Mouse (Mus musculus) urinary bladder, postnatal 25 days (tissue): ENCODE measurements around the gene Kdm4b.

Experiments
- DNase-seq: peaks from one replicate; pipeline ENCODE4 v3.0.0; 2022; ENCODE audit warnings: low spot score

The Kdm4b gene

DNA sequence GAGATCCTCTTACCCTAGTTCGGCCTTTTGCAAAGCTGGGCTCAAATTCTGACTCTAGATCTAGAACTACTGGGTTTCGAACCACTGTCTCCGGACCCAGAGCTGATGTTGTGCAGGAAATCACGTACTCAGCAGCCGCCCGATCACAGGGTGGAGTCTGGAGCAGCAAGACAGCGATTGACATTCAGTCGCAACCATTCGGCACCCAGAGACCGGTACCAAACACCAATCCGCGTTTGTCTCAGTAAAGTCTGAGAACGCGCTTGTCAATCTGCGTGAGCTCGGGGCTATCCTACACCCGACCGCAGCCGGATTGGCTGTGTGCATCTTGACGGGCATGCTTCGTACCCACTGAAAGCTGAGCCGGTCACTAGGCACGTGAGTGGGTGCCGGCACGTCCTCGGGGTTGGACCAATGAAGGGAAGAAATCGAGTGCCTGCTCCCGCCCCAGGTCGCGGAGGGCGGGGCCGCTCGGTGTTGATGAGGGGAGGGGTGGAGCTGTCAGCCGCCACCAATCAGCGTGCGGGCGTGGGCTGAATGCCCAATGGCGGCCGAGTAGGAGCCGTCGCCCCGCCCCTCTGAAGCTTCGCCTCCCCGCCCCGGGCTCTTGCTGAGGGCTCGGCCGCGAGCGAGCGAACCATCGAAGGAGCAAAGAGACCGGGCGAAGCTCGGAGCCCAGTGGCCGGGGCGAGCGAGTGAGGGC, at the start of gene Kdm4b:
Gene Kdm4b, plus strand, starts transcription at position 613 of the 703 bp plus-strand sequence.
- DNase-seq = peak; percentile 96

DNA sequence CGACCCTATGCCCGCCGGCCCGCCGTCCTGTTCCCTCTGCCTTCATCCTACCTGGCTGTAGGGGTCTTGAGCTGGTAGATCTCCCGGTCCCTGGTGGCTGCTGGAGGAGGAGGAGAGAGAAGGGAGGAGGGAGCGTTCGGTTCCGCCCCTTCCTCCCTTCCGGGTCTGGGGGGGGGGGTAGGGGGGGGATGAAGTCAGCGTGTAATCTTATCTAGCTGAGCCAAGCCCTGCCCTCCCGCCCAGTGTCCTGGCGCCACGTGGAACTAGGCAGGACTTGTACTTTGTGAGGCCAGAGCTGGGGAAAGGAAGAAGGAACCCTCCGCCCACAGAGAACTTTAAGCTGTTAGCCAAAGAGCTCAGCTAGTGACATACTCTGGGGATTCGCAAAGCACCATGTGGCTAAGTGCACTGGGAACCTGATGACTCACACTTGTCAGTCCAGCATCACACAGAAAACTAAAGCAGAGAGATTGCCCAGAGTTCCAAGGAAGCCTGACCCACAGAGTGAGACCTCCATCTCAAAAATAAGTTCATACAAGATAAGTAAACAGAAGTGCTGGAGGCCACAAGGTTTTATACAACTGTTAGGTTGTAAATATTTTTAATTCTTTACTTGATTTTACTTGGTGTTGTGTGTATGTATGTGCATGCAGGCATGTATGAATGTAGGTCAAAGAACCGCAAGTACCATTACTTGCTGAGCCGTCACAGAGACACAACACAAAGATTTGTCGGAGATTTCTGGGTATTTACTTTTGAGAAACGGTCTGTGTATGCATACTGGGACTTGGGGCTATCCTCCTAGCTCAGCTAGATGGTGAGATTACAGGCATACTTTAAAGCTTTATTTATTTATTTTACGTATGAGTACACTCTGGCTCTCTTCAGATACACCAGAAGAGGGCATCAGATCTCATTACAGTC, 49.0 kb upstream of the Kdm4b start, which contains the start of gene Ticam1:
Gene Ticam1, minus strand, starts transcription at position 144 of the 924 bp plus-strand sequence.
- peak; percentile 70 for DNase-seq

DNA sequence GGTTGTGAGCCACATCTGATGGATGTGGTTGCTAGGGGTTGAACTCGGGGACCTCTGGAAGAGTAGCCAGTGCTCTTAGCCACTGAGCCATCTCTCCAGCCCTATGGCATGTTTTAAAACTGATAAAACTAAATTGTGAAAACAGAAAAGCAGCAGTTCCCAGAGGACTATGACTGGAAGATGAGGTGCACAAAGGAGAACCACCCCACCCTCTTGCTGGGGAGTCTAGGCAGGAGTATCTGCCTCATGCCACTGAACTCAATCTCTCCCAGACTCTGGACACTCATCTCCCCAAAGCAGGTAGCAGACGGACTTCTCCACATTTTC, 48.3 kb upstream of the Kdm4b start:
- no peak for DNase-seq

GRCm38 (mm10) chr17:56278340-56278739, 47.5 kb upstream of the Kdm4b start:
- no peak for DNase-seq

- no peak for DNase-seq
These were observed 46.2 kb upstream of the Kdm4b start for GRCm38 (mm10) chr17:56279481-56280155.

DNA sequence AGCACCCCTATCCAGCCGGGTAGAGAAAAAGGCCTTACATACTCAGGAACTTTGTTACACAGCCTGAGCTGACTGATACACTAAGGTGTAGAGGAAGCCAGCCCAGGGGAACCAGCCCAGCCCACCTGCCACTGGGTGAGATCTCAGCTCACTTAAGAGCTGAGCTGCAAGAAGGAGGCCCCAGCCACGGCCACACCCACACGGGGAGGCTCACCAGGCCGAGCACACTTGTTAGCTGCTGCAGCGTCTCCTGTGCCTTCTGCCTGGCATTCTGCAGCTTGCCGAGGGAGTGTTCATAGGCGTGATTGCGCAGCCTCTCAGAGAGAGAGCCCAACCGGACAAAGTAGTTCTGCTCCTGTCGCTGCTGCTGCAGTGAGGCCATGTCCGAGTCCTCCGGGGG, 44.7 kb upstream of the Kdm4b start:
- no peak for DNase-seq

- DNase-seq = no peak
These were observed 43.1 kb upstream of the Kdm4b start for GRCm38 (mm10) chr17:56282802-56283201.

DNA sequence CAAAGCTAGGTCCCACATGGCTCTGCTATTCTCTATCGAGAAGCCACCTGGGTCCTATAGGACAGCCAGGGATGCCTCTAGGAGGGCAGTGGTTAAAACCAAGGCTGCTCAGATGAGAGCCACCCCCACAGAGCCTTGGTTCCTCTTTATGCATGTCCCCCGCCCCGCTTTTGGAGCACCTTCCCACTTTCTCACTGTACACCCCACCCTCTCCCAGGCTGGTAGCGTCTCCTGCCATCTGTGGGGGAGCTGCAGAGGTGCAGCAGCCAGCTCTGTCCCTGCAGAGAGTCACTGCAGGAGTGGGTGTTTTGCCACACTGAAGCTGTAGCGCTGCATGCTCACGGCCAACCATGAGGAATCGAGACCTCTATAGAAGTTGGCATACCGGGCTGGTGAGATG, 42.5 kb upstream of the Kdm4b start:
- no peak for DNase-seq

DNA sequence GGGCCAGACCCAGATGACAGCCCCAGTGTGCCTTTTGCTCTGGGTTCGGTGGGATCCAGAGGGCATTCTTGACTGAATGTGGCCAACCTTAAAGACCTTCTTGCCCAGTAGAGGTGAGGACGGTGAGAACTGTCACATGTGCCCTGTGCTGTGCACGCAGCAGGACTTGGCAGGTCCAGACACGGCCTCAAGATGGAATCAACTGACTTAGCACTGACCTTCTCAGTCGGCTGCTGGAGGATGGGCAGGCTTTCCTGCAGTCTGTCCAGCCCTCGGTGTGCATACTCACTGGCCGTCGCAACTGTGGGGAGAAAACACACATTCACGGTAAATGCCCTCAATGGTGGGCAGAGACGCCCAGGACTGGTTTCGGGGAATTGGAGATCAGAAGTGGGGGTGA, 39.9 kb upstream of the Kdm4b start:
- no peak for DNase-seq

DNA sequence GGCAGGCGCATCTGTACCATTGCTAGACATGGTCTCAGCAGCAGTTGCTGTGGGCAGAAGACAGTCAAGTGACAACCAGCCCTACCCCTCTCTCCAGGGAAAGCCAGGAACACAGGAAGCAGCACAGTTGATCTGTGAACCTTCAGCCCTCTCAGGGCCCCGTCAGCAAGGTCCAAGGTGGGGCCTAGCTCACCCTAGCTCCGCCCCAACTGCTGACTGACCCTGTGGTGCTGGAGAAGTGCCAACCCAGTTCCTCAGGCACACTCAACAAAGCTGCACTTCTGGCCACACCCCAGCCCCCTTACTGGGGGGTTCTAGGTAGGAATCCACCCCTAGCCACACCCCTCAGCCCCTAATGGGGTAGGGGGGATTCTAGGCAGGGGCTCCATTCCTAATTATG, 38.0 kb upstream of the Kdm4b start:
- DNase-seq = no peak

DNA sequence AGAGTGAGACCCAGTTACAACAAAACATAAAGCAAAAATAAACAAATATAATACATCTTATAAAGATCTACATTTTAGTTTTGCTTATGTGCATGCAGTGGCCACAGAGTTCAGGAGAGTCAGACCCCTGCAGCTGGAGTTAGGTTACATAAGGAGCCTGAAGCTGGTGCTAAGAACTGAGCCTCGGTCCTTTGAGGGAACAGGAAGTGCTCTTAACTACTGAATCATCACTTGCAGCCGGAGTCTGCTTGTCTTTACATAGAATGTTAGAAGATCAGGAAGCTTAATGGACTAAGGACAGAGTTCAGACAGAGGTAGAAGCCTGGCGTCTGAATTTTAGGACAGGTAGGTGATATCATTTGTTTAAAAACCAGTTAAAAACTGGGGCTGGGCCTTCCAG, 37.0 kb upstream of the Kdm4b start:
- no peak for DNase-seq

GRCm38 (mm10) chr17:56289371-56290331, 36.2 kb upstream of the Kdm4b start:
- peak; percentile 44 for DNase-seq

DNA sequence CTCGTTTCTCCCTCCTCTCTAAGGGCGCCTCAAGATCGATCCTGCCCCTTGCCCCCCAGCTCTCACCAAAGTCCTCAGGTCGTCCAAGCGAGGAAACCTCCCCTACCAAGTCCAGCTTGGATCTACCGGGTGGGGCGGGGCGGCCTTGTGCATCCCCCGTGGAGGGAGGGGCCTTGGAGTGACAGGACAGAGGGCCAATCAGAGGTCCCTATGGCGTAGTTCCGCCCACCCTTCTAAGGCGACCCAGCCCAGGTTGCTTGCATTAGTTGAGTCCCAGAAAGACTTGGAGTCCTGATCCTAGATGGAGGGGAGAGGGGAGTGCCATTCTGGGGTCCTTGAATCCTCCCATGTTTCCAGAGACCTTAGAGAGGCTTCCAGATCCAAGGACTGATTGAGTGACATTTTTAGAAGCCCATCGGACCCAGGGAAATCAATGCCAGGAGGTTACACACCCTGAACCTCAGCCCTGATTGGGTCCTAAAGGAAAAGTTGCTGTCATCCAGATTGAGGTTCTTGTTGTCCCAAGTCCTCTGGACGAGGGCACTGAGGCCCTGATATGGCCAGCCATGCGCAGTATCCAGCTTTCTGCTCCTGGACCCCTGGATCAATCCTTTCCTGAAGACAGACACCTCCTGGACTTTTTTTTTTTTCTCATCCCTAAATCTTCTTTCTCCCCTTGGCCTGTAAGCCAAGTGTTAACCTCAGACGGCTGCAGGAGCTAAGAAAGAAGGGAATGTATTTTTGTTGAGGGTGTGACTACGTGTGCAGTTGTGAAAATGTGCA, 35.3 kb upstream of the Kdm4b start:
- DNase-seq = peak; percentile 99

- DNase-seq = peak; percentile 88
These were observed 34.7 kb upstream of the Kdm4b start for GRCm38 (mm10) chr17:56291171-56291511.

DNA sequence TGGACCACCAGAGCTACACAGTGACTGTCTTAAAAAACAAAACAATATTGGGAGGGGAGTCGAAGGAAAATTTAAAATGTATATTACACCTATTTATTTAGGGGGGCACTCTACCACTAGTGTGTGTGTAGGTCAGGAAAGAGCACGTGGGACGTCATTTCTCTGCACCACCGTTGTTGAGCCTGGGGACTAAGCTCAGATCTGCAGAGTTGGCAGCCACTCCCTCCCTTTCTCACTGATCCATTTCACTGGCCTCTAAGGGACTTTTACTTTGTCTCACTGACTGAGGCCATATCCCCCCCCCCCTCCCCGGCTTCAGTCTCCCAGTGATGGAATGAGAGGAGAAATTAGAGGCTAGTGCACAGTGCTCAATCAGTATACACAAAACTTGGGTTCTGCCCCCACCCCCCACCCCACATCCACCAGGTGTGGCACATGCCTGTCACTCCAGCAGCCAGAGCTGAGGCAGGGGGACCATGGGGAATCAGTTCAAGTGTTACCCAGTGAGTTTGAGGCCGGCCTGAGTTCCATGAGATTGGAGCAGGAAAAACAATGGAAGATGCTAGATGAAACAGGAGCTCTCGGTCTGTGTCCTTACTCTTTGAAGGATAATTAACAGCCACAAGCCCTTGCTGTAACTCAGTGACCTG, 33.9 kb upstream of the Kdm4b start:
- no peak for DNase-seq

DNA sequence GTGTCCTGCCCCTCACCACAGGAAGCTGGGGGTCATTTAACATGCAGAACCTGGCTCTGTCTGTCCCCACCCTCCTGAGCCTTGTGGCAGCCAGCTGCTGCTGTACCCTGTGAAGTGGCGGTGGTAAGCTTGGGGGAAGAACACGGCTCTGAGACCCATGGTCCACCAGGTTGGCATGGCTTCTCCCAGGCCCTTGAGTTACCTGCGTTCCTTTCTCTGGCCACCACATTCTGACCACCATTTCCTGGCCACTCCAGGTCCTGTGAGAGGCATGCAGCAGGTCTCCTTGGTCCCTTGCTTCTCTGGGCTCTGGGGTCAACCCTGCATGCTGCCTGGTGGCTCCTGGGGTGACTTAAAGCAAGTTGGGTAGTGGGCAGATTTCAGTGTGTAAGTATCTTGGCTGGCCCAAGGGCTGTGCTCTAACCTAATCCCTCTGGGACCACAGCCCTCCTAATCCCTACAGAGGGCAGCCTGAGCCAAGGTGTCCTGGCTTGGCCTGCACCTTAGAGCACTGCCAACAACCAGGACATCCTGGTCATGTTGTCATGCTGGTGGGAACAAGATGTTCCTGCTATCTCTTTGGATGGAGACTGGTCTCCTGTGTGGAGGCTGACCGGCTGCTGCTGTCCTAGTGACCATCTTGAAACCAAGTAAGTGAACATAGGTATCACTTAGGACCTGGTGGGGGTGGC, 33.2 kb upstream of the Kdm4b start, which contains the start of gene Plin3:
Gene Plin3, minus strand, starts transcription at position 343 of the 692 bp plus-strand sequence.
- DNase-seq = no peak

DNA sequence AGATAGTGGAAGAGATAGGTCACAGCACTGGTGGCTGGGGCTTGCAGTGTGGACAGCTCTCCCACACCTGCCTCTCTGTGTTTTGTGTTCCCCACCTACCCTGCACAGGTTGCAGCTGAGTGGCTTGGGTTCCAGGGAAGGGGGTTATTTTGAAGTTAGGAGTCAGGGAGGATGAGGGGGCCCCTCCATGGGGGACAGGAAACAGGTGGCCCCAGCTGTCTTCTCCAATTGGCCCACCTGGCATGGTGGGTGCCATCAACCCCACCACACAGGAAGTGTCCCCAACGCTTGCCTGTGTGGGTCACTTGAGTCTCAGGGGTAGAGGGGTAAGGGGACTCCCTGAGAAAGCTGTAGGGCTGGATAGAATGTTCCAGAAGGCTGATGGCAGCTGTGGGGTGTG, 32.6 kb upstream of the Kdm4b start:
- DNase-seq = no peak

GRCm38 (mm10) chr17:56294241-56294640, 31.6 kb upstream of the Kdm4b start:
- no peak for DNase-seq

DNA sequence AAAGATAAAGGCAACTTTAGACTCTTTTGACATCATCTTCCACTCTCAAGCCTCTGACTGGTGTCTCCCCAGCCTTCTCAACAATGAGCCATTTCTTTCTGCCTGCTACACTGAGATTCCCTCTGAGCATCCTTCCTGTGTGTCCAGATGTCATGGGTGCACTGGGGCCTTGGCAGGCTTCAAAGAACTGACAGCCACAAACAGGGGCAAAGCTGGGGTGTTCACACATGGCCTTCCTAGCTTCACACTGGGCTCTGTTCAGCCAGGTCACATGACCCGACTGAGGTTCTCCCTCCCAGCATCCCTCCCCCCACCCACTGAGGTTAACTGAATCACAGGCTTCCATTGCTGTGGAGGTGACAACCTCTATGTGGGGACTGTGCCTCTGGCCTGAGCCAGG, 29.7 kb upstream of the Kdm4b start:
- no peak for DNase-seq

- DNase-seq = no peak
These were observed 27.6 kb upstream of the Kdm4b start for GRCm38 (mm10) chr17:56298238-56298637.
